Mouse (Mus musculus) thymus, adult 2 months (tissue): ENCODE measurements around the gene Hnf1b.

Experiments used
- CTCF ChIP-seq: fragments of 200-500 bp; IDR thresholded peaks from 2 replicates; pipeline ENCODE4 v1.5.1; 2012; ENCODE audit warnings: mild to moderate bottlenecking, control low read depth, low read length, moderate library complexity, borderline replicate concordance; ENCODE audit not compliant: control insufficient read depth, poor library complexity, insufficient read depth; ENCODE audit errors: extremely low read depth
- POLR2A ChIP-seq: fragments of 200-500 bp; IDR thresholded peaks from 2 replicates; pipeline ENCODE4 v1.6.1; 2012; ENCODE audit warnings: mild to moderate bottlenecking, low read length, control low read depth, moderate library complexity; ENCODE audit not compliant: control insufficient read depth, poor library complexity, insufficient read depth; ENCODE audit errors: extremely low read depth

DNA sequence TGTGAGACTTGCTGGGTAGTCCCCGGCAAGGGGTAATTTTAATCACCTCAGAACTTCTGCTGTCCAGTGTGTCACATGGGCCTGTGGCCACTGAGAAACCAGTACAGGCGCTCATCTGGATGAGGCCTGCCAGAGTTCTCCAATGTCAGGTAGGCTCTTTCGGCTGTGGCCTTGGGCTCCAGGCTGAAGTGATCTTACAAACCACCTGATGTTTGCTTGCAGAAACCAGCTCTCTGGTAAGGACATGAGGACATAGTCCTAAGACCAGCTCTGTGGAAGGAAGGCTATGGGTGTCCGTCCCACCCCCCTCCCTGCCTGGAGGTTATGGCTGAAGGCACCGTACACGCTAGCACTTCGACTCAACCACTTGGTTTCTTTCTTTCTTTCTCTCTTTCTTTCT lies 26.8 kb downstream of the Hnf1b start:
- TF ChIP-seq CTCF (no peak), POLR2A (no peak)
